Mouse (Mus musculus) lung, adult 2 months (tissue): Measurements from ENCODE around the gene P2ry12. TPM values are rescaled to one million over a fixed set of nuclear protein-coding genes. Genes with fewer than 3 reads are reported as not detected.

Experiments used
- DNase-seq: peaks from one replicate; pipeline ENCODE4 v3.0.0; 2022
- H3K4me1 ChIP-seq: fragments of 200-500 bp; 2 replicates; pipeline ENCODE4 v1.6.1; 2011; ENCODE audit warnings: low read length; ENCODE audit not compliant: control insufficient read depth, insufficient read depth
- H3K4me3 ChIP-seq: fragments of 200-500 bp; replicated peaks from 2 replicates; pipeline ENCODE3; 2011; ENCODE audit warnings: low read depth, mild to moderate bottlenecking, control low read depth, low read length; ENCODE audit errors: extremely low read depth
- CTCF ChIP-seq: fragments of 200-500 bp; IDR thresholded peaks from 2 replicates; pipeline ENCODE4 v1.5.1; 2011; ENCODE audit warnings: mild to moderate bottlenecking, low read length, control low read depth; ENCODE audit not compliant: insufficient read depth
- POLR2A ChIP-seq: fragments of 200-500 bp; IDR thresholded peaks from 2 replicates; pipeline ENCODE4 v1.6.1; 2011; ENCODE audit warnings: low read depth, mild to moderate bottlenecking, control low read depth, low read length, borderline replicate concordance; ENCODE audit errors: extremely low read depth
- WGBS: fragments of 180-500 bp; shearing (Covaris S2); methylation state at CpG from one replicate; pipeline ENCODE4 v1.1.7; 2018; 5-methylcytosine and 5-hydroxymethylcytosine counted together
- polyA plus RNA-seq: library from polyadenylated mRNA; depleted of rRNA; stranded (reverse); fragments of >200 nt; gene quantifications from 2 replicates; pipeline ENCODE4 v1.2.3, GENCODE M21; 2012

Gene P2ry12
- polyA plus RNA-seq, 1 experiment, result 4.6 TPM

GRCm38 (mm10) chr3:59194938-59195337 is 67.7 kb downstream of the P2ry12 start, which contains the start of gene Gpr87:
Gene Gpr87 (minus strand): TSS chr3:59195104.
- 84% methylated on average over 7 of the region's 7 CpGs for WGBS

GRCm38 (mm10) chr3:59194099-59194498 is 68.6 kb downstream of the P2ry12 start:
- Histone ChIP-seq H3K4me3 (no peak overlapping the region), H3K4me1 (no peaks in the 10 kb centered on the region)
- WGBS, result 87% methylated on average over 7 of the region's 7 CpGs
- TF ChIP-seq POLR2A (no peak), CTCF (no peak)
- DNase-seq, result no peak

More at GRCm38 (mm10) chr3:59194938-59195337, 67.7 kb downstream of the P2ry12 start, which contains the start of gene Gpr87:
- Histone ChIP-seq H3K4me1 (no peaks in the 10 kb centered on the region), H3K4me3 (no peak within 1 kb of the TSS)
- DNase-seq, result no peak
- no peak for TF ChIP-seq CTCF
- TF ChIP-seq POLR2A, result no peak

DNA sequence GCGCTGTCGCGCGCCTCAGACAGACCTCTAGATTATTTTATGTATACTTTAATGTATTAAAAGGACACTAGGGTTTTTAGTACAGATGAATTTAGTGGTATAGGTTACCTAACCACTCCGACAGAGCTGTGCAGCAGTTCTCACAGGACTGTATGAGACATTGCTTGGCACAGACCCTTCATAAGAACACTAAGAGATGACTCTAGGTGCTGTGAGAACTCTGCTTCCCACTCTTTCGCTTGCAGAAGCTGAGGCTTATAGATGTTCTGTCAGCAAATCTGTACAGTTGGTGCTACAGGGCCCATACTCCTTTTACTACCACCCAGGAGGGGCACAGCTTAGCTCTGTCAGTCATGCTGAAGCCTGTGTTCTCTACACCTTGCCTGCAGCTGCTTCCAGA is 71.0 kb downstream of the P2ry12 start:
- no peaks in the 10 kb centered on the region for H3K4me1 ChIP-seq
- 92% methylated on average over 6 of the region's 6 CpGs for WGBS
- TF ChIP-seq POLR2A, result no peak
- TF ChIP-seq CTCF, result no peak
- no peak for DNase-seq
- H3K4me3 ChIP-seq, result no peak overlapping the region

DNA sequence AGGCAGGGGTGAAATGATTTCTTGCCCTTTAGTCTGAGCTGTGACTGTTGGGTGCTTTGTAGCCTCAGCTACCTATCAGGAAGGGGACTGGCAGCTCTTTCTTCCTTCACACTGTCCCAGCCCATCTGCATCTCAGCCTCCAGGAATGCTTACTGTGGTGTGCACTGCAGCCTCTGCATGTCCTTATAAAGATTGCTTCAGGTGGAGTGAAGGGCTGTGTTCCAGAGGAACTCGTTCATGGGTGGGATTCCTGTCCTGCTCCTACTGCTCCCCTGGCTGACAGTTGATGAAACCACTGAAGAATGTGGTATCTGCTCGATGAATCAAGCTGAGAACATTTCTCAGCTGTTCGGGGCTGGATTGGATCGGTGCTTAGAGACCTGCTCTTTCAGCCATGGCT is 75.3 kb downstream of the P2ry12 start:
- no peak for DNase-seq
- TF ChIP-seq CTCF (no peak), POLR2A (no peak)
- WGBS, result 70% methylated on average over 4 of the region's 4 CpGs
- Histone ChIP-seq H3K4me1 (no peaks in the 10 kb centered on the region), H3K4me3 (no peak overlapping the region)

- TF ChIP-seq POLR2A (no peak), CTCF (no peak)
- H3K4me3 ChIP-seq, result no peak overlapping the region
- no peak for DNase-seq
- WGBS, result 67% methylated on average over 4 of the region's 4 CpGs
- no peaks in the 10 kb centered on the region for H3K4me1 ChIP-seq
These were observed 77.0 kb downstream of the P2ry12 start for GRCm38 (mm10) chr3:59185662-59186061.

DNA sequence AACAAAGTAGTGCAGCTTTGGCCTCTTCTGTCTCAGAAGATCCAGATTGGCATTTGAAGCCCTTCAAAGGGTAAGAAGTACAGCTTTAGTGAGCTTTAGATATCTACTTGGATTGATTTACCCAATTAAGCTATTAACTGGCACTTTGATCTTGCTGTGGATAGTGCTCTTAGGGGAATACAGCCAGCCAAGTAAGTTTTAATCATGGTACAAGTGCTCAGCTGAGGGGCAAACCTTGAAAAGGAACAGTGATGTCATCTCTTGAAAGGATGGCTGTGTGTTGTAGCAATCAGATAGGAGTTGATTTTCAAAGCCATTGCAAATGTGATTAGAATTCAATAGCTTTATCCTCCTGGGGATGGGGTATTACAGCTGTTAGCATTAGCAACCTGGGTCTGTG is 80.5 kb downstream of the P2ry12 start:
- Histone ChIP-seq H3K4me3 (no peak overlapping the region), H3K4me1 (no peaks in the 10 kb centered on the region)
- TF ChIP-seq CTCF (no peak), POLR2A (no peak)
- no peak for DNase-seq

DNA sequence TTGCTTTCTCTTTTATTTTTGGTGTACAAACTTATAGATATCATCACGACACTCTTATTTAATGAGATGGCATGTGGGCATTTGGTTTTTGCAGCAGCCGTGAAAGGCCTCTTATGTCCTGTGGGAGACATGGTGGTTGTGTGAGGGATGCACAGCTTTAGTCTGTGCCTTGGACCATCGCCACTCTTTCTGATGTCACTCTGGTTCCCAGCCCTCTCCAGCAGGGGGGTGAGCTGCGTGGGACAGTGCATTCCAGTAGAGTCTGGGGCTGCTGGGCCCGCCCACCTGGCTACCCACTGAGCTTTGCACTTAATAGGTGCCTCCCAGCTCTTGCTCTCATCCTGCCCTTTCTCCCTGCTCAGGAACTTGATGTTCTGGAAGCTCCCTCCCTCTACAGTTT is 81.5 kb downstream of the P2ry12 start:
- no peak for DNase-seq
- TF ChIP-seq CTCF (no peak), POLR2A (no peak)
- no peaks in the 10 kb centered on the region for H3K4me1 ChIP-seq
- WGBS, result 67% methylated on average over 5 of the region's 5 CpGs
- no peak overlapping the region for H3K4me3 ChIP-seq

GRCm38 (mm10) chr3:59176871-59177270 is 85.8 kb downstream of the P2ry12 start:
- Histone ChIP-seq H3K4me3 (no peak overlapping the region), H3K4me1 (no peaks in the 10 kb centered on the region)
- WGBS, result 55% methylated on average over 5 of the region's 5 CpGs
- TF ChIP-seq CTCF (no peak), POLR2A (no peak)
- no peak for DNase-seq

DNA sequence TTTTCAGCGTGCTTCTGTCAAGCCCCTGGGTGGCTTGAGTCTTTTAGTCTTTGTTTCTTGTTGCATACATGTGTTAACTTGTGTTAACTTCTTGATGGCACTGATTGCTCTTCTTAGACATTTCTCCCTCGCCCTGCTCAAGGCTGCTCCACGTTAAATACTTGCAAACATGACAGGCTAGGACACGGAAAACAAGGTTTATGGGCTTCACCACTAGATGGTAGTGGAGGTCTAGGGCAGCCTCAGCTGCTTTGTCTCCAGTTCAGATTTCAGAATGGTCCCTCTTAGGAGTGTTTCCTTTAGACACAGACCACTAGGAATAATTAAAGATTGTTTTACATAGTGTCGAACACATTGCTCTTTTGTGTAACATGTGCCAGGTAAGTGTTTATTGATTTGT is 87.4 kb downstream of the P2ry12 start:
- DNase-seq, result no peak
- peak; percentile 41; the same call in 1 of the 2 replicates for TF ChIP-seq CTCF
- no peak for TF ChIP-seq POLR2A
- Histone ChIP-seq H3K4me1 (no peaks in the 10 kb centered on the region), H3K4me3 (no peak overlapping the region)
- 14% methylated on average over 5 of the region's 5 CpGs for whole genome bisulfite sequencing

DNA sequence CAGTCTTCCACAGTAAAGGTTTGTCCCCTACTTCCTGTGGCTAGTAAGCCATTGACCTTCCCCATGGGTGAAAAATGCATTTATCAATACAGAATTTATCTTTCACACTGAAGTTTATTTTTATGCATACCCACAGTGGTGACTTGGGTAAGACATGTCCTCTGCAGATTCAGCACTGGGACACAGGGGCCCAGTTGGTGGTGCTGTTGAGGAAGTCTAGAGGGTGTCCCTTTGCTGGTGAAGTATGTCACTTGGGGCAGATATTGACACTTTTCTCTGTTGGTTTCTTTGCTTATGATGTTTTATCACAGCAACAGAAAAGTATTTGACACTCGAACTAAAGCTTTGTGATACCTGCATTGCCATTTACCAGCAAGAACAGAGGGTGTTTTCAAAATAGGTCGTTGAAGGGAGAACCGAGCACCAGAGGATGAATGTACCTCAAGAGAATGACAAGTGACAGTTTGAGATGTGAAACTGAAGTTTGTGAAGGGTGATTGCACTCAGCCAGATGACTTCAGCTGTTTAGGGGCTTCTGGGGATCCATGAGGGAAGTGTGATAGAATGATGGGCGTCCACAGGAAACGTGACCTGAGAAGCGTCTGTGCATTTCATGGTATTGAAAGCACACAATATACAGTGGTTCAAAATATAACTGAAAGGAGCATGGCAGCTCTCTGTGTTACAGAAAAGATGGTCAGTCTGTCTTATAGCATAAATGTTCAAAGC is 88.1 kb downstream of the P2ry12 start:
- no peak overlapping the region for H3K4me3 ChIP-seq
- TF ChIP-seq CTCF, result no peak
- no peak for TF ChIP-seq POLR2A
- no peak for DNase-seq
- no peaks in the 10 kb centered on the region for H3K4me1 ChIP-seq
- 67% methylated on average over 6 of the region's 6 CpGs for WGBS
